Mouse (Mus musculus): ENCODE data around the gene Xpo1. TPM values are rescaled to one million over a fixed set of nuclear protein-coding genes. Genes with fewer than 3 reads are reported as not detected.
"Not testable (repeated sequence)": the region's sequence is repeated elsewhere in the genome, so short reads cannot be mapped to it uniquely, and the experiment has no call there.

The Xpo1 gene
- polyA plus RNA-seq, 1 experiment from 2014 or later = 171 TPM

- 91% methylated on average over 3 of the region's 3 CpGs for WGBS
- Histone ChIP-seq H3K4me2 (no peak overlapping the region), H3K4me1 (ENCODE audit: control insufficient read depth, insufficient read depth, low read length) (no peaks in the 10 kb centered on the region), H3K4me3 (ENCODE audit: low read depth, low read length) (no peak overlapping the region), H3K36me3 (ENCODE audit: control insufficient read depth, insufficient read depth, low read length) (peaks cover 25% of the 10 kb centered on the region), H3K9me3 (ENCODE audit: control insufficient read depth, low read length) (no peaks in the 10 kb centered on the region), H3K27ac (ENCODE audit: low read depth, low read length) (no peak overlapping the region), H3K9ac (ENCODE audit: low read length) (no peak overlapping the region), H3K27me3 (ENCODE audit: control insufficient read depth, insufficient read depth, low read length) (no peaks in the 10 kb centered on the region)
- DNase-seq (ENCODE audit: low spot score, missing footprints) (no peak), ATAC-seq (ENCODE audit: low FRiP score) (no peak)
Observed at GRCm38 (mm10) chr11:23275780-23276179, 19.9 kb downstream of the Xpo1 start.

GRCm38 (mm10) chr11:23284469-23284868 lies 28.6 kb downstream of the Xpo1 start:
- Histone ChIP-seq H3K36me3 (ENCODE audit: control insufficient read depth, insufficient read depth, low read length) (peaks cover 42% of the 10 kb centered on the region), H3K9ac (ENCODE audit: low read length) (no peak overlapping the region), H3K4me1 (ENCODE audit: control insufficient read depth, insufficient read depth, low read length) (no peaks in the 10 kb centered on the region), H3K27me3 (ENCODE audit: control insufficient read depth, insufficient read depth, low read length) (no peaks in the 10 kb centered on the region), H3K27ac (ENCODE audit: low read depth, low read length) (no peak overlapping the region), H3K9me3 (ENCODE audit: control insufficient read depth, low read length) (no peaks in the 10 kb centered on the region), H3K4me2 (no peak overlapping the region), H3K4me3 (ENCODE audit: low read depth, low read length) (no peak overlapping the region)
- ATAC-seq (ENCODE audit: low FRiP score) = no peak
- WGBS = 96% methylated on average over 4 of the region's 4 CpGs
- no peak for DNase-seq (ENCODE audit: low spot score, missing footprints)

GRCm38 (mm10) chr11:23288866-23289265 lies 33.0 kb downstream of the Xpo1 start:
- not testable (repeated sequence) for H3K9me3 ChIP-seq (ENCODE audit: control insufficient read depth, low read length); H3K27me3 ChIP-seq (ENCODE audit: control insufficient read depth, insufficient read depth, low read length); H3K4me1 ChIP-seq (ENCODE audit: control insufficient read depth, insufficient read depth, low read length); H3K9ac ChIP-seq (ENCODE audit: low read length); H3K27ac ChIP-seq (ENCODE audit: low read depth, low read length); H3K4me3 ChIP-seq (ENCODE audit: low read depth, low read length); ATAC-seq (ENCODE audit: low FRiP score); H3K4me2 ChIP-seq; DNase-seq (ENCODE audit: low spot score, missing footprints)
- 92% methylated on average over 4 of the region's 4 CpGs for WGBS
- peaks cover 35% of the 10 kb centered on the region for H3K36me3 ChIP-seq (ENCODE audit: control insufficient read depth, insufficient read depth, low read length)

GRCm38 (mm10) chr11:23297379-23297778 lies 41.5 kb downstream of the Xpo1 start:
- Histone ChIP-seq H3K9ac (ENCODE audit: low read length) (no peak overlapping the region), H3K27ac (ENCODE audit: low read depth, low read length) (no peak overlapping the region), H3K27me3 (ENCODE audit: control insufficient read depth, insufficient read depth, low read length) (no peaks in the 10 kb centered on the region), H3K36me3 (ENCODE audit: control insufficient read depth, insufficient read depth, low read length) (peaks cover 17% of the 10 kb centered on the region), H3K9me3 (ENCODE audit: control insufficient read depth, low read length) (no peaks in the 10 kb centered on the region), H3K4me3 (ENCODE audit: low read depth, low read length) (no peak overlapping the region), H3K4me2 (no peak overlapping the region), H3K4me1 (ENCODE audit: control insufficient read depth, insufficient read depth, low read length) (no peaks in the 10 kb centered on the region)
- ATAC-seq (ENCODE audit: low FRiP score) (no peak), DNase-seq (ENCODE audit: low spot score, missing footprints) (no peak)
- 94% methylated on average over 2 of the region's 2 CpGs for whole genome bisulfite sequencing

- Histone ChIP-seq H3K4me2 (no peak overlapping the region), H3K9me3 (ENCODE audit: control insufficient read depth, low read length) (no peaks in the 10 kb centered on the region), H3K27me3 (ENCODE audit: control insufficient read depth, insufficient read depth, low read length) (no peaks in the 10 kb centered on the region), H3K4me3 (ENCODE audit: low read depth, low read length) (no peak overlapping the region), H3K9ac (ENCODE audit: low read length) (no peak overlapping the region), H3K36me3 (ENCODE audit: control insufficient read depth, insufficient read depth, low read length) (peaks cover 14% of the 10 kb centered on the region), H3K4me1 (ENCODE audit: control insufficient read depth, insufficient read depth, low read length) (no peaks in the 10 kb centered on the region), H3K27ac (ENCODE audit: low read depth, low read length) (no peak overlapping the region)
- DNase-seq (ENCODE audit: low spot score, missing footprints) (no peak), ATAC-seq (ENCODE audit: low FRiP score) (no peak)
- WGBS = 95% methylated on average over 2 of the region's 2 CpGs
Observed at GRCm38 (mm10) chr11:23298301-23298700, 42.5 kb downstream of the Xpo1 start.

GRCm38 (mm10) chr11:23299910-23300309 lies 44.1 kb downstream of the Xpo1 start:
- peaks cover 6% of the 10 kb centered on the region for H3K36me3 ChIP-seq (ENCODE audit: control insufficient read depth, insufficient read depth, low read length)
- H3K27ac ChIP-seq (ENCODE audit: low read depth, low read length) = no peak overlapping the region
- no peaks in the 10 kb centered on the region for H3K27me3 ChIP-seq (ENCODE audit: control insufficient read depth, insufficient read depth, low read length)
- no peak overlapping the region for H3K4me2 ChIP-seq
- H3K4me1 ChIP-seq (ENCODE audit: control insufficient read depth, insufficient read depth, low read length) = no peaks in the 10 kb centered on the region
- no peak overlapping the region for H3K9ac ChIP-seq (ENCODE audit: low read length)
- ATAC-seq (ENCODE audit: low FRiP score) (peak; percentile 33; the same call in 1 of the 2 replicates), DNase-seq (ENCODE audit: low spot score, missing footprints) (no peak)
- 100% methylated on average over 1 of the region's 1 CpGs for WGBS
- no peak overlapping the region for H3K4me3 ChIP-seq (ENCODE audit: low read depth, low read length)
- no peaks in the 10 kb centered on the region for H3K9me3 ChIP-seq (ENCODE audit: control insufficient read depth, low read length)

- no peak overlapping the region for H3K27ac ChIP-seq (ENCODE audit: low read depth, low read length)
- no peaks in the 10 kb centered on the region for H3K27me3 ChIP-seq (ENCODE audit: control insufficient read depth, insufficient read depth, low read length)
- H3K9me3 ChIP-seq (ENCODE audit: control insufficient read depth, low read length) = no peaks in the 10 kb centered on the region
- no peaks in the 10 kb centered on the region; the same call in none of the 2 replicates for H3K4me1 ChIP-seq (ENCODE audit: control insufficient read depth, insufficient read depth, low read length)
- H3K36me3 ChIP-seq (ENCODE audit: control insufficient read depth, insufficient read depth, low read length) = no peaks in the 10 kb centered on the region; the same call in 1 of the 2 replicates
- DNase-seq (ENCODE audit: low spot score, missing footprints) (peak; percentile 45), ATAC-seq (ENCODE audit: low FRiP score) (no peak)
- H3K4me2 ChIP-seq = no peak overlapping the region
- no peak overlapping the region for H3K4me3 ChIP-seq (ENCODE audit: low read depth, low read length)
- no peak overlapping the region for H3K9ac ChIP-seq (ENCODE audit: low read length)
- WGBS = 62% methylated on average over 1 of the region's 1 CpGs
Observed at GRCm38 (mm10) chr11:23303126-23303525, 47.3 kb downstream of the Xpo1 start.

GRCm38 (mm10) chr11:23305101-23305672 lies 49.3 kb downstream of the Xpo1 start:
- 36% methylated on average over 10 of the region's 10 CpGs for WGBS
- not testable (repeated sequence) for H3K27me3 ChIP-seq (ENCODE audit: control insufficient read depth, insufficient read depth, low read length); H3K9me3 ChIP-seq (ENCODE audit: control insufficient read depth, low read length); H3K36me3 ChIP-seq (ENCODE audit: control insufficient read depth, insufficient read depth, low read length); ATAC-seq (ENCODE audit: low FRiP score); H3K4me1 ChIP-seq (ENCODE audit: control insufficient read depth, insufficient read depth, low read length)
- peak overlapping the region; percentile 49 for H3K4me2 ChIP-seq
- peak overlapping the region; percentile 87; the same call in 1 of the 2 replicates for H3K9ac ChIP-seq (ENCODE audit: low read length)
- peak; percentile 62 for DNase-seq (ENCODE audit: low spot score, missing footprints)
- peak overlapping the region; percentile 99; the same call in 1 of the 2 replicates for H3K27ac ChIP-seq (ENCODE audit: low read depth, low read length)
- peak overlapping the region; percentile 94 for H3K4me3 ChIP-seq (ENCODE audit: low read depth, low read length)

GRCm38 (mm10) chr11:23305673-23306608 lies 50.1 kb downstream of the Xpo1 start:
- peak; percentile 98 for DNase-seq (ENCODE audit: low spot score, missing footprints)
- WGBS = under 1% methylated on average over 70 of the region's 98 CpGs
- ATAC-seq (ENCODE audit: low FRiP score) = peak; percentile 96

More at GRCm38 (mm10) chr11:23305673-23306608, 50.1 kb downstream of the Xpo1 start:
- H3K27ac ChIP-seq (ENCODE audit: low read depth, low read length) = peak overlapping the region; percentile 99
- H3K9ac ChIP-seq (ENCODE audit: low read length) = peak overlapping the region; percentile 87
- H3K27me3 ChIP-seq (ENCODE audit: control insufficient read depth, insufficient read depth, low read length) = no peaks in the 10 kb centered on the region
- H3K36me3 ChIP-seq (ENCODE audit: control insufficient read depth, insufficient read depth, low read length) = no peaks in the 10 kb centered on the region
- peak overlapping the region; percentile 94 for H3K4me3 ChIP-seq (ENCODE audit: low read depth, low read length)
- peaks cover 4% of the 10 kb centered on the region for H3K4me1 ChIP-seq (ENCODE audit: control insufficient read depth, insufficient read depth, low read length)
- H3K9me3 ChIP-seq (ENCODE audit: control insufficient read depth, low read length) = no peaks in the 10 kb centered on the region
- H3K4me2 ChIP-seq = peak overlapping the region; percentile 49

Data from midbrain, embryonic 11.5 days (tissue).